Mouse (Mus musculus) heart, adult 2 months (tissue): Measurements from ENCODE around the gene Rbfox2.

ENCODE experiments used
- CTCF ChIP-seq: fragments of 200-600 bp; IDR thresholded peaks from 2 replicates; pipeline ENCODE4 v1.8.1; 2022; ENCODE audit warnings: antibody characterized with exemption, mild to moderate bottlenecking, moderate library complexity
- EP300 ChIP-seq: fragments of 200-500 bp; IDR thresholded peaks from 2 replicates; pipeline ENCODE4 v1.6.1; 2011; ENCODE audit warnings: low read depth, low read length, control low read depth; ENCODE audit not compliant: insufficient read depth
- POLR2A ChIP-seq: fragments of 200-500 bp; IDR thresholded peaks from 2 replicates; pipeline ENCODE4 v1.6.1; 2011; ENCODE audit warnings: mild to moderate bottlenecking, low read depth, low read length, control low read depth; ENCODE audit not compliant: insufficient read depth

GRCm38 (mm10) chr15:77280130-77280529, 26.7 kb downstream of the Rbfox2 start:
- no peak for TF ChIP-seq POLR2A
- TF ChIP-seq CTCF = no peak
- no peak for TF ChIP-seq EP300
